Mouse (Mus musculus) cerebellum, adult (tissue): ENCODE measurements around the gene Qars.
A peak's percentile ranks its signal among the peaks of the same experiment; 100 is the strongest.

Source experiments
- ATAC-seq: cut with Nextera tagmentation; 2 replicates; pipeline ENCODE4 v1.9.2; 2017; ENCODE audit warnings: mild to moderate bottlenecking, moderate library complexity, mixed read lengths; ENCODE audit not compliant: insufficient number of reproducible peaks, low FRiP score, low TSS enrichment

Gene Qars

GRCm38 (mm10) chr9:108485301-108485875 is 22.1 kb upstream of the Qars start:
- no peak for ATAC-seq

GRCm38 (mm10) chr9:108486973-108487530 is 20.5 kb upstream of the Qars start:
- ATAC-seq: no peak

GRCm38 (mm10) chr9:108488403-108488802 is 19.1 kb upstream of the Qars start:
- ATAC-seq: no peak

GRCm38 (mm10) chr9:108489215-108489614 is 18.3 kb upstream of the Qars start:
- ATAC-seq: no peak

GRCm38 (mm10) chr9:108489702-108490558 is 17.6 kb upstream of the Qars start:
- no peak; the same call in 1 of the 2 replicates for ATAC-seq

GRCm38 (mm10) chr9:108490559-108491285 is 16.8 kb upstream of the Qars start, which contains the start of gene Usp19:
Usp19 (plus strand) TSS chr9:108490602.
- ATAC-seq: peak; percentile 90

- no peak for ATAC-seq
These were observed 16.3 kb upstream of the Qars start for GRCm38 (mm10) chr9:108491286-108491580.

GRCm38 (mm10) chr9:108492043-108492750 is 15.3 kb upstream of the Qars start:
- ATAC-seq: no peak

- no peak for ATAC-seq
These were observed 14.3 kb upstream of the Qars start for GRCm38 (mm10) chr9:108493246-108493645.

- no peak for ATAC-seq
These were observed 13.2 kb upstream of the Qars start for GRCm38 (mm10) chr9:108494146-108494825.

GRCm38 (mm10) chr9:108494905-108495304 is 12.6 kb upstream of the Qars start:
- ATAC-seq: no peak

- no peak for ATAC-seq
These were observed 8.3 kb upstream of the Qars start for GRCm38 (mm10) chr9:108499231-108499630.

GRCm38 (mm10) chr9:108499943-108500342 is 7.6 kb upstream of the Qars start:
- no peak for ATAC-seq

GRCm38 (mm10) chr9:108506901-108507300 is 605 bp upstream of the Qars start:
- no peak for ATAC-seq

- ATAC-seq: no peak
These were observed 1.3 kb downstream of the Qars start for GRCm38 (mm10) chr9:108508776-108509175.

GRCm38 (mm10) chr9:108516380-108517251 is 9.1 kb downstream of the Qars start, which contains the start of gene Qrich1:
Qrich1 (plus strand) TSS chr9:108516806.
- ATAC-seq: peak; percentile 98

- ATAC-seq: peak; percentile 26; the same call in 1 of the 2 replicates
These were observed 9.9 kb downstream of the Qars start for GRCm38 (mm10) chr9:108517253-108517930.

GRCm38 (mm10) chr9:108517931-108518332 is 10.4 kb downstream of the Qars start:
- ATAC-seq: no peak
